Mouse (Mus musculus) limb, embryonic 11.5 days (tissue): ENCODE measurements around the gene 1810009A15Rik. TPM values are rescaled to one million over a fixed set of nuclear protein-coding genes. Genes with fewer than 3 reads are reported as not detected.

Experiments used
- ATAC-seq: fragments of 200-750 bp; cut with Nextera tagmentation; 2 replicates; pipeline ENCODE4 v1.8.0; 2017; ENCODE audit warnings: low read depth; ENCODE audit not compliant: insufficient number of reproducible peaks, low FRiP score, low TSS enrichment
- DNase-seq: peaks from one replicate; pipeline ENCODE4 v3.0.0-alpha.2; 2015; ENCODE audit warnings: low spot score
- H3K27ac ChIP-seq: fragments of 300-500 bp; sonication (generic); replicated peaks from 2 replicates; pipeline ENCODE4 v1.5.1; 2014; ENCODE audit warnings: low read depth, mild to moderate bottlenecking, low read length
- H3K27me3 ChIP-seq: fragments of 300-500 bp; sonication (generic); 2 replicates; pipeline ENCODE4 v1.6.1; 2014; ENCODE audit warnings: mild to moderate bottlenecking, low read length, mixed read lengths; ENCODE audit not compliant: control insufficient read depth, insufficient read depth
- H3K36me3 ChIP-seq: fragments of 300-500 bp; sonication (generic); 2 replicates; pipeline ENCODE4 v1.6.1; 2014; ENCODE audit warnings: mild to moderate bottlenecking, low read length, moderate library complexity, mixed read lengths; ENCODE audit not compliant: control insufficient read depth, insufficient read depth
- H3K4me1 ChIP-seq: fragments of 300-500 bp; sonication (generic); 2 replicates; pipeline ENCODE4 v1.6.1; 2014; ENCODE audit warnings: low read length, mixed read lengths; ENCODE audit not compliant: control insufficient read depth, insufficient read depth
- H3K4me2 ChIP-seq: fragments of 300-500 bp; sonication (generic); 2 replicates; pipeline ENCODE4 v1.6.1; 2014; ENCODE audit warnings: low read depth, mild to moderate bottlenecking, moderate library complexity; ENCODE audit not compliant: severe bottlenecking
- H3K4me3 ChIP-seq: fragments of 300-500 bp; sonication (generic); 2 replicates; pipeline ENCODE4 v1.5.1; 2014; ENCODE audit warnings: low read depth, low read length
- H3K9ac ChIP-seq: fragments of 300-500 bp; sonication (generic); 2 replicates; pipeline ENCODE4 v1.6.1; 2014; ENCODE audit warnings: mild to moderate bottlenecking, low read length
- H3K9me3 ChIP-seq: fragments of 300-500 bp; sonication (generic); 2 replicates; pipeline ENCODE4 v1.6.1; 2016; ENCODE audit warnings: low read length; ENCODE audit not compliant: control insufficient read depth
- WGBS: fragments of 180-500 bp; shearing (Covaris S2); extraction: QIAGEN DNeasy Blood & Tissue Kit; methylation state at CpG from one replicate; pipeline ENCODE4 v1.1.7; 2014; 5-methylcytosine and 5-hydroxymethylcytosine counted together
- polyA plus RNA-seq: library from polyadenylated mRNA; unstranded; fragments of >200 nt; fragmentation: Nextera tagmentation; extraction: Ambion mirVana; gene quantifications from 2 replicates; pipeline ENCODE4 v1.2.1, GENCODE M21; 2014

1810009A15Rik gene
- polyA plus RNA-seq, 1 experiment from 2014 or later: 132 TPM

GRCm38 (mm10) chr19:8897865-8898495 lies 9.3 kb downstream of the 1810009A15Rik start, which contains the start of gene Ganab:
Gene Ganab (plus strand): TSS chr19:8898071.
- ATAC-seq: peak; percentile 98
- WGBS: under 1% methylated on average over 53 of the region's 53 CpGs
- Histone ChIP-seq H3K4me2 (peak within 1 kb of the TSS; percentile 71), H3K4me3 (peak within 1 kb of the TSS; percentile 98), H3K27me3 (no peaks in the 10 kb centered on the region), H3K4me1 (peaks cover 15% of the 10 kb centered on the region; the same call in 1 of the 2 replicates), H3K27ac (peak within 1 kb of the TSS; percentile 72), H3K9ac (peak within 1 kb of the TSS; percentile 97), H3K9me3 (no peaks in the 10 kb centered on the region), H3K36me3 (peaks cover 19% of the 10 kb centered on the region; the same call in 1 of the 2 replicates)
- DNase-seq: peak; percentile 98

GRCm38 (mm10) chr19:8898576-8898975 lies 9.9 kb downstream of the 1810009A15Rik start:
- 13% methylated on average over 13 of the region's 13 CpGs for WGBS
- no peaks in the 10 kb centered on the region for H3K27me3 ChIP-seq
- H3K4me2 ChIP-seq: peak overlapping the region; percentile 71
- DNase-seq (no peak), ATAC-seq (no peak)
- peak overlapping the region; percentile 98 for H3K4me3 ChIP-seq
- H3K4me1 ChIP-seq: peaks cover 15% of the 10 kb centered on the region; the same call in 1 of the 2 replicates
- no peaks in the 10 kb centered on the region for H3K9me3 ChIP-seq
- H3K36me3 ChIP-seq: peaks cover 24% of the 10 kb centered on the region
- peak overlapping the region; percentile 97 for H3K9ac ChIP-seq
- peak overlapping the region; percentile 72; the same call in 1 of the 2 replicates for H3K27ac ChIP-seq

GRCm38 (mm10) chr19:8899079-8899478 lies 10.4 kb downstream of the 1810009A15Rik start:
- peak overlapping the region; percentile 98 for H3K4me3 ChIP-seq
- peak overlapping the region; percentile 97 for H3K9ac ChIP-seq
- H3K36me3 ChIP-seq: peaks cover 24% of the 10 kb centered on the region
- ATAC-seq (no peak), DNase-seq (no peak)
- no peak overlapping the region for H3K27ac ChIP-seq
- H3K4me1 ChIP-seq: peaks cover 15% of the 10 kb centered on the region; the same call in 1 of the 2 replicates
- H3K9me3 ChIP-seq: no peaks in the 10 kb centered on the region
- no peaks in the 10 kb centered on the region for H3K27me3 ChIP-seq
- H3K4me2 ChIP-seq: peak overlapping the region; percentile 71
- 63% methylated on average over 3 of the region's 3 CpGs for WGBS

- H3K4me2 ChIP-seq: no peak overlapping the region
- H3K9ac ChIP-seq: no peak overlapping the region
- peaks cover 7% of the 10 kb centered on the region; the same call in 1 of the 2 replicates for H3K4me1 ChIP-seq
- H3K36me3 ChIP-seq: peaks cover 29% of the 10 kb centered on the region
- DNase-seq (no peak), ATAC-seq (no peak)
- no peaks in the 10 kb centered on the region for H3K27me3 ChIP-seq
- WGBS: 93% methylated on average over 5 of the region's 5 CpGs
- no peak overlapping the region for H3K4me3 ChIP-seq
- H3K9me3 ChIP-seq: no peaks in the 10 kb centered on the region
- H3K27ac ChIP-seq: no peak overlapping the region
Measured at GRCm38 (mm10) chr19:8903412-8903811, 14.8 kb downstream of the 1810009A15Rik start.

GRCm38 (mm10) chr19:8908531-8908930 lies 19.9 kb downstream of the 1810009A15Rik start:
- Histone ChIP-seq H3K4me2 (no peak overlapping the region), H3K27me3 (no peaks in the 10 kb centered on the region), H3K36me3 (peaks cover 50% of the 10 kb centered on the region), H3K27ac (no peak overlapping the region), H3K9ac (no peak overlapping the region), H3K4me3 (no peak overlapping the region), H3K4me1 (no peaks in the 10 kb centered on the region), H3K9me3 (no peaks in the 10 kb centered on the region)
- WGBS: 90% methylated on average over 6 of the region's 6 CpGs
- DNase-seq: no peak
- no peak for ATAC-seq

- no peaks in the 10 kb centered on the region for H3K27me3 ChIP-seq
- no peak for DNase-seq
- ATAC-seq: no peak
- H3K27ac ChIP-seq: no peak overlapping the region
- H3K9ac ChIP-seq: no peak overlapping the region
- no peaks in the 10 kb centered on the region for H3K4me1 ChIP-seq
- H3K9me3 ChIP-seq: no peaks in the 10 kb centered on the region
- peaks cover 65% of the 10 kb centered on the region for H3K36me3 ChIP-seq
- H3K4me2 ChIP-seq: no peak overlapping the region
- 93% methylated on average over 5 of the region's 5 CpGs for WGBS
- no peak overlapping the region for H3K4me3 ChIP-seq
Measured at GRCm38 (mm10) chr19:8911810-8912209, 23.2 kb downstream of the 1810009A15Rik start.

- H3K4me2 ChIP-seq: no peak overlapping the region
- H3K9me3 ChIP-seq: no peaks in the 10 kb centered on the region
- no peaks in the 10 kb centered on the region for H3K27me3 ChIP-seq
- no peaks in the 10 kb centered on the region for H3K4me1 ChIP-seq
- peaks cover 48% of the 10 kb centered on the region for H3K36me3 ChIP-seq
- DNase-seq: no peak
- 92% methylated on average over 3 of the region's 3 CpGs for WGBS
- no peak overlapping the region for H3K9ac ChIP-seq
- no peak overlapping the region for H3K27ac ChIP-seq
- no peak overlapping the region for H3K4me3 ChIP-seq
- no peak for ATAC-seq
Measured at GRCm38 (mm10) chr19:8914212-8914611, 25.6 kb downstream of the 1810009A15Rik start.

GRCm38 (mm10) chr19:8919000-8919399 lies 30.3 kb downstream of the 1810009A15Rik start:
- Histone ChIP-seq H3K9me3 (no peaks in the 10 kb centered on the region), H3K36me3 (peaks cover 21% of the 10 kb centered on the region; the same call in 1 of the 2 replicates), H3K4me1 (no peaks in the 10 kb centered on the region), H3K4me2 (no peak overlapping the region), H3K9ac (no peak overlapping the region), H3K4me3 (no peak overlapping the region), H3K27me3 (no peaks in the 10 kb centered on the region), H3K27ac (no peak overlapping the region)
- DNase-seq (no peak), ATAC-seq (no peak)
- WGBS: 95% methylated on average over 3 of the region's 3 CpGs
